Mouse (Mus musculus): ENCODE measurements around the gene Abhd8. TPM values are rescaled to one million over a fixed set of nuclear protein-coding genes. Genes with fewer than 3 reads are reported as not detected.

The Abhd8 gene
- polyA plus RNA-seq, 1 experiment from 2014 or later = 108 TPM

DNA sequence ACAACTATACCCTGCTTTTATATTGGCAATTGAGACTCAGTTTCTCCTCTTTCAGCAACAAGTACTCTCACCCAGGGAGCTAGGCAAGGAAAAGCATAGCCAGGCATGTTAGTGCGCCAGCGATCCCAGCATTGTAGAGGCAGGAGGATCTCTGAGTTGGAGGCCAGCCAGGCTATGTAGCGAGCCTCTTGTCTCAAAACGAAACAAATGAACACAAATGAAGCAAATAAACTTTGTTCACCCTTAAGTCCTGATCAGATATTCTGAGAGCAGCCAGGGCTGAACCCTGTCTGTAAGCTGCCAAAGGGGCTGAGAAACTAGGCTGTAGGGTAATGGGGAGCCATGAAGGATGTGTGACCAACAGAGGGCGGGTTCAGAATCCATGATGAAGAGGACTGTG lies 32.4 kb upstream of the Abhd8 start:
- Histone ChIP-seq H3K36me3 (peaks cover 28% of the 10 kb centered on the region), H3K27ac (peak overlapping the region; percentile 37; the same call in 1 of the 2 replicates), H3K4me1 (peaks cover 26% of the 10 kb centered on the region), H3K4me2 (replicated peaks) (no peak overlapping the region), H3K9me3 (replicated peaks) (no peaks in the 10 kb centered on the region), H3K9ac (no peak overlapping the region), H3K4me3 (no peak overlapping the region), H3K27me3 (no peaks in the 10 kb centered on the region)
- no peak for ATAC-seq (ENCODE audit: low FRiP score)
- WGBS = 88% methylated on average over 5 of the region's 5 CpGs

DNA sequence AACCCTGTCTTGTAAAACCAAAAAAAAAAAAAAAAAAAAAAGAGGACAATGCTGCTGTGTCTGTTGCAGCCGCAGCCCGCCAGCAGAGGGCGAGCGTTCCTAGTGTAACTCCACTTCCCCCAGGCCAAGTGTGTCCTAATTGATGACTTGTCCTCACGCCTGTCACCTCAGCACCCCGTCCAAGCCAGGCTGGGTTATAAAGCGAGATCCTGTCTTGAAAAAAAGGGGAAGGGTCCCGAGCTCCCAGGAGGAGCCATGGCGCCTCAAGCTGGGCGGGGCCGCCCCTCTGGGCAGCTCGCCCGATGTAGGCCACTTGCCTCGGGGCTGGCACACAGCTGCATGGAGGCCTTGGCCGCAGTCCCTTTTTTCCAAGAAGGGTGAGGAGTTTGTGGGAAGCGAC lies 31.6 kb upstream of the Abhd8 start:
- Histone ChIP-seq H3K4me1 (peaks cover 26% of the 10 kb centered on the region), H3K4me2 (replicated peaks) (no peak overlapping the region), H3K36me3 (peaks cover 32% of the 10 kb centered on the region), H3K27ac (no peak overlapping the region), H3K4me3 (no peak overlapping the region), H3K9me3 (replicated peaks) (no peaks in the 10 kb centered on the region), H3K9ac (no peak overlapping the region), H3K27me3 (no peaks in the 10 kb centered on the region)
- WGBS = 31% methylated on average over 16 of the region's 16 CpGs
- peak; percentile 63 for ATAC-seq (ENCODE audit: low FRiP score)

DNA sequence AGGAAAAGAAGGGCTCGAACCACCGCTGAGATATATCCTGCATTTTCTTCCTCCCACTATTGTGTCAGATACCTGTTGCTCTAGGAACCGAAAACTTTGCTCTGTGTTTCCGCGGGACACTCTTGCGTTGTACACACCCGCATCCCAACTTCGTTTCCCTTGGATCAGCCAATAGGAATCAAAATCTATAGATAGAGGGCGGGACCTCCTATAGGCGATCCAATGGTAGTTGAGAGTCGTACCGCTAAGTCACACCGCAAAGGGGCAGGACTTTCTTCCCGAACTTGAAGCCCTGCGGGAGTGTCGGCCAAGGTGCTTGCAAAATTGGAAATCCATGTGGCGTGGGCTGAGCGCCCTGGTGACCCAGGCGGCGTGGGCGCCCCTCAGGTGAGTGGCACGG lies 25.0 kb upstream of the Abhd8 start:
- H3K4me3 ChIP-seq = peak overlapping the region; percentile 85
- H3K27me3 ChIP-seq = no peaks in the 10 kb centered on the region
- H3K4me1 ChIP-seq = peaks cover 33% of the 10 kb centered on the region
- peak overlapping the region; percentile 87 for H3K9ac ChIP-seq
- peak overlapping the region; percentile 79; the same call in 1 of the 2 replicates for H3K27ac ChIP-seq
- no peaks in the 10 kb centered on the region for H3K9me3 ChIP-seq (replicated peaks)
- WGBS = under 1% methylated on average over 22 of the region's 22 CpGs
- H3K4me2 ChIP-seq (replicated peaks) = peak overlapping the region; percentile 100
- peak; percentile 72 for ATAC-seq (ENCODE audit: low FRiP score)
- peaks cover 38% of the 10 kb centered on the region for H3K36me3 ChIP-seq

DNA sequence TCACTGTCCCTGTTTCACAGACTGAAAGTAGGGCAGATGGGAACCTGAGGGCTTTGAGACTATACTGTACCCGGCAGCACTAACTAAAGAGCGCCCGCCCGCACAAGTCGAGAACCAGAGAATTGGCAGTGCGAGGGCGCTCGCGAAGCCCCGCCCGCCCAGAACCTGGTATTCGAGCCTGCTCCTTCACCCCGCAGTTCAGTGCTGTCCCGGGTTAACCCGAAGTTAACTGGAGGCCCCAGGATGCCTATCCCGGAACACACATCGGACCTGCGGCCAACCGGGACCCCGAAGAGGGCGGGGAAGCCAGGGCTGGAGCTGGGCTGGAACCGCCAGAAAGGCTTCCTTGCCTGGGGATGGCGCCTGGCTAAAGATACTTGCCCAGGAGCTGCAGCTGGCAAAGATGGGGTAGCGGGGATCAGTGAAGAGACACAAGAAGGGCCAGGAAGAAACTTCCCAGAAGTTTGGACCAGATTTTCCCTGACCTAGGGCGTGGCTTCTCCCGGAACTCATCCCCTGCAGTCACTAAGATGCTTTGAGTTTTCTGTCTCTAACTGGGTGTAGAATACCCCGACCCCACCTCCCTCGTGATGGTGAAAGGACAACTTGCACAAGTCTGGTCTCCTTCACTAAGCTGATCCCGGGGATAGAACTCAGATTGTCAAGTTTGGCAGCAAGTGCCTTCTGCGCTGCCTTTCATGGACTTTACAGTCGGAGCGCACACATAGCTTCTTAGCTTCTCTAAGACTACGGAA lies 24.4 kb upstream of the Abhd8 start, which contains the start of gene Gtpbp3:
Gene Gtpbp3 (plus strand): TSS at position 413 of the 755 bp plus-strand sequence.
- peaks cover 40% of the 10 kb centered on the region for H3K36me3 ChIP-seq
- peaks cover 33% of the 10 kb centered on the region for H3K4me1 ChIP-seq
- no peaks in the 10 kb centered on the region for H3K27me3 ChIP-seq
- H3K9ac ChIP-seq = peak within 1 kb of the TSS; percentile 87
- ATAC-seq (ENCODE audit: low FRiP score) = peak; percentile 17; the same call in 1 of the 2 replicates
- peak within 1 kb of the TSS; percentile 79 for H3K27ac ChIP-seq
- H3K4me3 ChIP-seq = peak within 1 kb of the TSS; percentile 85
- no peaks in the 10 kb centered on the region for H3K9me3 ChIP-seq (replicated peaks)
- under 1% methylated on average over 33 of the region's 33 CpGs for WGBS
- peak within 1 kb of the TSS; percentile 100 for H3K4me2 ChIP-seq (replicated peaks)

DNA sequence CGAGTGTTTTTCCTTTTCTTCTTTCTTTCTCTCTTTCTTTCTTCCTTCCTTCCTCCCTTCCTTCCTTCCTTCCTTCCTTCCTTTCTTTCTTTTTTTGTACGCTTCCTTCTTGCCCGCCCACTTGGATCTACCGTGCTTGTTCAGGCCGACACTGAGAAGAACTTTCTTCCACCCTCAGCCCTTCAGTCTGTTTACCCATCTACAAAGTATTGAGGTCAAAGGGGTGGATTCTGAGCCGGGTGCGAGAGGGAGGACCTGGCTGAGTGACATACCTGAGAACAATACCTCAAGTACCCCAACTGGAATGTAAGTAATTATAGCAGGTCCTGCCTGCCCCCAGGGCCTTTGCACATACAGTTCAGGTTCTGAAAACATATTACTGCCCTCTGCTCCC lies 22.7 kb upstream of the Abhd8 start:
- Histone ChIP-seq H3K27ac (peak overlapping the region; percentile 90), H3K9me3 (replicated peaks) (no peaks in the 10 kb centered on the region), H3K36me3 (peaks cover 40% of the 10 kb centered on the region), H3K4me2 (replicated peaks) (peak overlapping the region; percentile 63), H3K4me3 (peak overlapping the region; percentile 81), H3K9ac (peak overlapping the region; percentile 95), H3K4me1 (peaks cover 37% of the 10 kb centered on the region), H3K27me3 (0 out of 2 replicates have a peak, but pooled peaks cover 1% of the 10 kb centered on the region)
- ATAC-seq (ENCODE audit: low FRiP score) = no peak
- WGBS = 16% methylated on average over 7 of the region's 7 CpGs

DNA sequence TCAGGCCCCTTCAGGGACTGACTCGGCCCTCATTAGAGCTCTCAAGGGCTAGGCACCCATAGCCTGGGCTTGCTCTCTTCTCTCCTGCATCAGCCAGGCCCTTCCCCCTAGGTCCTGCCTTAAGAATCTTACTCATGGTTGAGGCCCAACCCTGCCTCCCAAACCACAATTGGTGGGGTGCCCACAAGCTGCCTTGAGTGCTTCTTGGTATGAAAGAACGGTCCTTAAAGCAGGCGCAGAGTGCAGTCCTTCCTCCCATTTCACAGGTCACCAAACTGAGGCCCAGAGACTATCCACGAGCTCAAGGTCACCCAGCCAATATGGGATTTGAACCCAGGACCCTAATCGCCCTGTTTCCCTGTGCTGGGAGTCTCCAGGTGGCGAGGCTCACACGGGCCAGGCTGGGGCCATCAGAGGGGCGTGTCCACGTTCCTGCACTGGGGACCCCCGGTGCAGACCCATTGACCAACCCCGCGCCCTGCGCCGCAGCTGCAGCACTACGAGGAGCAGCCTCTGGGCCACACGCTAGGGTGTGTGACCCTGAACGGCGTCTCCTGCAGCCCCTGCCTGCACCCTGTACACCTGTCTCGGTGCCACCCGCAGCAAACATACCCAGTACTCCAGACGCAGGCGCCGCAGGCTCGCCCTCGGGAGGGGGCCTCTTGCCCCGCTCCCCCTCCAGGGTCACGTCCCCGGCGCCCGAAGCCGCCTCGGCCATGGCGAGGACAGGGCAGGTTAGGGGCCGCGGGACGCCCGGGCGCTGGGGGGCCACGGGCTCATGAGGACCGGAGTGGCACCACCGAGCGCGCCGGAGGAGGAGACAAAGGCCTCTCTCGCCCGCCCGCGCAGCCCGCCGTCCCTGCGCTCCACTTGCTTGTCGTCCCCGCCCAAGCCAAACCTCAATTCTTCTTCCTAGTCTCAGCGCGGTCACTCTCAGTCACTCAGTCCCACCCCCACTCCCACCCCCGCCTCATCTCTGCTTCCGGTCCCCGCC lies 22.0 kb upstream of the Abhd8 start, which contains the start of gene Ano8:
Gene Ano8 (minus strand): TSS at position 822 of the 994 bp plus-strand sequence.
- Histone ChIP-seq H3K27me3 (0 out of 2 replicates have a peak, but pooled peaks cover 6% of the 10 kb centered on the region), H3K27ac (peak within 1 kb of the TSS; percentile 90), H3K9ac (peak within 1 kb of the TSS; percentile 95), H3K4me1 (peaks cover 44% of the 10 kb centered on the region), H3K4me2 (replicated peaks) (peak within 1 kb of the TSS; percentile 63), H3K4me3 (peak within 1 kb of the TSS; percentile 81), H3K9me3 (replicated peaks) (no peaks in the 10 kb centered on the region), H3K36me3 (peaks cover 40% of the 10 kb centered on the region)
- peak; percentile 84 for ATAC-seq (ENCODE audit: low FRiP score)
- 6% methylated on average over 56 of the region's 58 CpGs for WGBS

DNA sequence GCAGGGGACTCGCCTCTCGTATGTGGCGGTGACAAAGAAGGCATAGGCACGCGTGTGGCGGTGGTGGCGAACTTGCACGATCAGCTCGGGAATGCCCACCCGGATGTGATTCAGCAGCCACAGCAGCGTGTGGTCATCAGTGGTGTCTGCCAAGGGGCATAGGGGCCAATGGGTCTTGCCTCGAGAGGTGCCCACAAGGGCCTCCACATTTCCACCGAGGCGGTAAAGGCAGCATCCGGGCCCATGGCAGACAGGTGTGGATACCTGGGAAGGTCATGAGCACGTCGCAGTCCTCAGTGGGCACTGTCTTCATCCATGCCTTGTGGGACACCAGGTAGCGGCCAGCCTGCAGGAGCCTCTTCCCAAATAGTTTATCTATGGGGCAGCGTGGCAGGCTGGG lies 21.3 kb upstream of the Abhd8 start:
- H3K9ac ChIP-seq = peak overlapping the region; percentile 95; the same call in 1 of the 2 replicates
- 91% methylated on average over 19 of the region's 19 CpGs for WGBS
- 0 out of 2 replicates have a peak, but pooled peaks cover 6% of the 10 kb centered on the region for H3K27me3 ChIP-seq
- H3K4me2 ChIP-seq (replicated peaks) = peak overlapping the region; percentile 63
- no peaks in the 10 kb centered on the region for H3K9me3 ChIP-seq (replicated peaks)
- H3K4me1 ChIP-seq = peaks cover 42% of the 10 kb centered on the region
- peak overlapping the region; percentile 81 for H3K4me3 ChIP-seq
- ATAC-seq (ENCODE audit: low FRiP score) = no peak
- peaks cover 47% of the 10 kb centered on the region for H3K36me3 ChIP-seq
- no peak overlapping the region for H3K27ac ChIP-seq

DNA sequence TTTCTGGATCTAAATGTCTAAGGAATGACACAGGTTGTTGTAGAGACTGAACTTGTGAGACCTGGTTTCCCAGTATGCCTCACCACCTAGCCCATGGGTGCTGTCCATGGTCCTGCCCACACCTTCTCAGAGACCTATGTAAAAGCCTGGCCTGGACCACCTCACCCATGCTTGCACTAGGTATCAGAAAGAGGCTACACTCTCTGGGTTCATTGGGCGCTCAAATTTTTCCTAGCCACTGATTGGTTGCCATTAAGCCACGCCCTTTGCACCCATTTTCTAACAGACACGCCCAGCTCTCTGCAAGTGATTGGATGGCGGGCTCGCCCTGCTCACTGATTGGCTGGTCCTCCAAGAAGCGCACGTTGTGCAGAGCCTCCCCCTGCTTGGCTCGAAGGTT lies 20.5 kb upstream of the Abhd8 start:
- WGBS = 51% methylated on average over 8 of the region's 8 CpGs
- Histone ChIP-seq H3K9ac (no peak overlapping the region), H3K27me3 (peaks cover 10% of the 10 kb centered on the region; the same call in 1 of the 2 replicates), H3K4me2 (replicated peaks) (peak overlapping the region; percentile 63), H3K4me3 (no peak overlapping the region), H3K9me3 (replicated peaks) (no peaks in the 10 kb centered on the region), H3K27ac (no peak overlapping the region), H3K4me1 (peaks cover 34% of the 10 kb centered on the region), H3K36me3 (peaks cover 55% of the 10 kb centered on the region)
- no peak for ATAC-seq (ENCODE audit: low FRiP score)

DNA sequence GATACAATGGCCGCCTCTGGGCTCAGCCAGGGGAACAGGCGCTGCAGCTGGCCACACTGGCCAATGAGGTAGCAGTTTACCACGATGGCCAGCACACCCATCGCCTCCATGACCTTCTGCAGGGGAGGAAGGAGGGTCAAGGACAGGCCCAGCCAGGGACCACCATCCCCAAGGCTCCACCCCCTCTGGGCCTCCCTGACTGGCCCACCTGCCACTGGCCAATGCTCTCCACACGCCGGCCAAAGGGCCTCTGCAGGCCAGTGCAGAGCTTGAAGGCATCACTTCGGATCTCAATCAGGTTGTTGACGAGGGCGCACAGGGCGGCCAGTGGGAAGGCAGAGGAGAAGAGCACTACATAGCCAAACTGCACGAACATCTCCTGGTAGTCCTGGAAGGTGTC lies 15.5 kb upstream of the Abhd8 start:
- Histone ChIP-seq H3K4me2 (replicated peaks) (no peak overlapping the region), H3K9me3 (replicated peaks) (no peaks in the 10 kb centered on the region), H3K9ac (no peak overlapping the region), H3K27me3 (peaks cover 13% of the 10 kb centered on the region; the same call in 1 of the 2 replicates), H3K4me3 (no peak overlapping the region), H3K4me1 (peaks cover 27% of the 10 kb centered on the region), H3K36me3 (peaks cover 71% of the 10 kb centered on the region), H3K27ac (no peak overlapping the region)
- no peak for ATAC-seq (ENCODE audit: low FRiP score)
- 89% methylated on average over 11 of the region's 11 CpGs for WGBS

DNA sequence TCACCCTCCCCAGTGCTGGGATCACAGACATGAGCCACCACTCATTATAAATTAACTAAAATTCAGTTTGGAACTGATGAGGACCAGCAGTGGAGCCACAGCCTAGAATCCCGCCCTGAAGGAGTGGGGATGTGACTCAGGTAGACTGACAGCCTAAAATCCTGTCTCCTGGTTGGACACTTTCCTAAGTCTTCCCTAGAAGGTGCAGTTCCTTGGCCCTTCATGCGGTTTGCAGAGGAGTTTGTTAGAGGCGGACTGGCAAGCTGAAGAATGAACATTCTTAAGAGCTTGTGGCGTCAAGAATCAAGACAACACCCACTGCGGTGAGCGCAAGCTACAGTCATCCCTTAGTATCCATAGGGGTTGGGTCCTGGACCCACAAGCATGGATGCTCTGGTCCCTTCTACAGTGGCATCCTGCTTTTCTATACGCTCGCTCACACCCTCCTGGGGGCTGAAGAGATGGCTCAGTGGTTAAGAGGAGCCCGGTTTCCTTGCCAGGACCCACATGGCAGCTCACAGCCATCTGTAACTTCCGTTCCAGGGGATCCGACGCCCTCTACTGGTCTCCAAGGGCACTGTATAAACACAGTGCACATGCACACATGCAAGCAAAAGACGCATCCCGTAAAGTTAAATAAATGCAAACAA lies 13.9 kb upstream of the Abhd8 start:
- H3K4me1 ChIP-seq = peaks cover 27% of the 10 kb centered on the region
- ATAC-seq (ENCODE audit: low FRiP score) = no peak; the same call in 1 of the 2 replicates
- 35% methylated on average over 14 of the region's 14 CpGs for WGBS
- H3K27ac ChIP-seq = peak overlapping the region; percentile 90
- H3K9me3 ChIP-seq (replicated peaks) = no peaks in the 10 kb centered on the region
- H3K4me3 ChIP-seq = peak overlapping the region; percentile 54
- H3K36me3 ChIP-seq = peaks cover 74% of the 10 kb centered on the region
- H3K4me2 ChIP-seq (replicated peaks) = peak overlapping the region; percentile 77
- H3K27me3 ChIP-seq = peaks cover 13% of the 10 kb centered on the region; the same call in 1 of the 2 replicates
- H3K9ac ChIP-seq = peak overlapping the region; percentile 74; the same call in 1 of the 2 replicates

DNA sequence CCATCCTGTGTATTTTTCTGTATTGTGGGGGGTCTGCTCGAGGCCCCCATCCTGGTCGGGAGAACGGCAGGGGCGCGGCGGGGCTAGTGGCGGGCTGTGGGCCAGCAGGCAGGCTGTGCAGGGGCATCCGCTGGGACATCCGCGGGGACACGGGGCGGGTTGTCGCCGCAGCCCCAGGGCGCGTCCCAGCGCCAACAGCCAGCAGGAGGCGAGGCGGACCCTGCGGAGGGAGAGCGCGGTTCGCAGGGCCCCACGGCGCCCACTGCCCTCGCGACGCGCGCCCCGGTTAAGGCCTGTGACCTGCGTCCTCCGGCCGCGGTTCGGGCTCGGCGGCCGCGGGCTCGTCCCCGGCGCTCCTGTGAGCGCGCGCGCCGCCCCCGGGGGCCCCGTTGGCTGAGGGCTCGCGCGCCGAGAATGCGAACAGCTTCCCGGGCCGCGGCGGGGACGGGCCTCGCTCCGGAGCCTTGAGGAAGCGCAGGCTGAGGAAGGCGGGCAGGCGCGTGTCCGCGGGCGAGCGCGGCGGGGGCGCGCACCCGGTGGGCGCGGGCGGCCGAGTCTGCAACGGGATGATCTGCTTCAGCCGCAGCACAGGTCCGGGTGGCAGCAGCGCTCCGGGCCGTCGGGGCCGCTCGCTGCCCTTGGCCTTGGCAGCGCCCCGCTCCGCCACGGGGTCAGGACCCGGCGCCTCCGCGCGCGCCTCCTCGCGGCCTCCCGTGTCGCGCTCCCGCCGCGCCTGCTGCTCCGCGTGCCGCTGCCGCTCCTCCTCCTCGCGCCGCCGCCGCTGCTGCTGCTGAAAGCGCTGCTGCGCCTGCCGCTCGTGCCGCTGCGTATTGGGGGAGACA lies 12.9 kb upstream of the Abhd8 start:
- Histone ChIP-seq H3K4me2 (replicated peaks) (peak overlapping the region; percentile 77), H3K27me3 (peaks cover 13% of the 10 kb centered on the region; the same call in 1 of the 2 replicates), H3K4me1 (peaks cover 24% of the 10 kb centered on the region), H3K9me3 (replicated peaks) (no peaks in the 10 kb centered on the region), H3K9ac (peak overlapping the region; percentile 74), H3K4me3 (peak overlapping the region; percentile 54), H3K36me3 (peaks cover 74% of the 10 kb centered on the region), H3K27ac (peak overlapping the region; percentile 90)
- ATAC-seq (ENCODE audit: low FRiP score) = peak; percentile 68
- WGBS = 1% methylated on average over 67 of the region's 121 CpGs

All from hindbrain, embryonic 12.5 days (tissue).